ENCODE assay signal across 8 mouse cellular contexts in genomic region chr15:8108360-8108965, GRCm38 (mm10). TPM values are rescaled to one million over a fixed set of nuclear protein-coding genes. Genes with fewer than 3 reads are reported as not detected.
A peak's percentile ranks its signal among the peaks of the same experiment; 100 is the strongest.
DNase-seq lines count a peak whose midpoint lies in the region; ATAC-seq and TF ChIP-seq lines count a peak whose summit lies in the region.

No protein-coding gene starts in this region.

- peak overlapping the region; percentile 65 for H3K9ac ChIP-seq in ES-Bruce4 (ENCODE audit: low read depth, poor library complexity, severe bottlenecking)
- H3K9ac ChIP-seq in forebrain, embryonic 15.5 days (replicated peaks) = peak overlapping the region; percentile 82
- peak overlapping the region; percentile 78 for H3K9ac ChIP-seq in liver, embryonic 16.5 days (ENCODE audit: low read depth, low read length)

- no peak for TF ChIP-seq POLR2A in ES-Bruce4 (IDR thresholded peaks at IDR 0.05; ENCODE audit: insufficient read depth, low read length)

- TF ChIP-seq EP300 in ES-Bruce4 (IDR thresholded peaks at IDR 0.05; ENCODE audit: insufficient read depth, low read depth, low read length) = no peak

- ATAC-seq in forebrain, embryonic 15.5 days (replicated peaks) = peak; percentile 60
- ATAC-seq in liver, embryonic 16.5 days (ENCODE audit: low read depth) = no peak

- H3K27me3 ChIP-seq in heart, embryonic 10.5 days (ENCODE audit: insufficient read depth, poor library complexity, severe bottlenecking) = no peaks in the 10 kb centered on the region
- H3K27me3 ChIP-seq in ES-Bruce4 (ENCODE audit: control insufficient read depth, insufficient read depth, low read length, poor library complexity, severe bottlenecking) = no peaks in the 10 kb centered on the region
- no peaks in the 10 kb centered on the region for H3K27me3 ChIP-seq in forebrain, embryonic 15.5 days
- no peaks in the 10 kb centered on the region for H3K27me3 ChIP-seq in liver, embryonic 16.5 days (ENCODE audit: control insufficient read depth, insufficient read depth, low read depth, low read length)

- DNase-seq in heart, embryonic 10.5 days (ENCODE audit: low spot score) = no peak
- DNase-seq in heart, adult 11 months = no peak
- DNase-seq in ovary, postnatal 36 days (ENCODE audit: low spot score) = no peak
- no peak for DNase-seq in right cerebral cortex, postnatal 10 days (ENCODE audit: low spot score in 2 of 2)
- no peak for DNase-seq in layer of hippocampus, adult 18-20 months (ENCODE audit: low spot score in 2 of 2)

- peak overlapping the region; percentile 53 for H3K4me2 ChIP-seq in forebrain, embryonic 15.5 days (replicated peaks)
- H3K4me2 ChIP-seq in liver, embryonic 16.5 days (ENCODE audit: low read depth, low read length) = peak overlapping the region; percentile 79

- peak overlapping the region; percentile 93 for H3K27ac ChIP-seq in heart, embryonic 10.5 days
- peak overlapping the region; percentile 67; the same call in 1 of the 2 replicates for H3K27ac ChIP-seq in ES-Bruce4 (ENCODE audit: insufficient read depth, low read length)
- peak overlapping the region; percentile 83 for H3K27ac ChIP-seq in forebrain, embryonic 15.5 days (replicated peaks)
- peak overlapping the region; percentile 76 for H3K27ac ChIP-seq in liver, embryonic 16.5 days (ENCODE audit: low read length)

- 45% methylated on average over 19 of the region's 19 CpGs for WGBS in heart, embryonic 10.5 days
- WGBS in forebrain, embryonic 15.5 days = 59% methylated on average over 19 of the region's 19 CpGs
- WGBS in liver, embryonic 16.5 days (ENCODE audit: insufficient replicate concordance) = 46% methylated on average over 19 of the region's 19 CpGs

- TF ChIP-seq CTCF in ES-Bruce4 (IDR thresholded peaks at IDR 0.05; ENCODE audit: low read depth, low read length) = no peak

- peaks cover 17% of the 10 kb centered on the region for H3K36me3 ChIP-seq in heart, embryonic 10.5 days
- H3K36me3 ChIP-seq in ES-Bruce4 (ENCODE audit: control insufficient read depth, insufficient read depth, low read length, poor library complexity, severe bottlenecking) = peaks cover 19% of the 10 kb centered on the region
- H3K36me3 ChIP-seq in forebrain, embryonic 15.5 days = peaks cover 12% of the 10 kb centered on the region; the same call in 1 of the 2 replicates
- peaks cover 5% of the 10 kb centered on the region for H3K36me3 ChIP-seq in liver, embryonic 16.5 days (ENCODE audit: control insufficient read depth, insufficient read depth)

- peaks cover 8% of the 10 kb centered on the region; the same call in 1 of the 2 replicates for H3K4me1 ChIP-seq in heart, embryonic 10.5 days
- H3K4me1 ChIP-seq in ES-Bruce4 (ENCODE audit: control insufficient read depth, insufficient read depth, low read length) = no peaks in the 10 kb centered on the region
- peaks cover 25% of the 10 kb centered on the region for H3K4me1 ChIP-seq in forebrain, embryonic 15.5 days
- H3K4me1 ChIP-seq in liver, embryonic 16.5 days (ENCODE audit: control insufficient read depth, low read depth, low read length) = peaks cover 18% of the 10 kb centered on the region

- H3K9me3 ChIP-seq in heart, embryonic 10.5 days = no peaks in the 10 kb centered on the region
- H3K9me3 ChIP-seq in ES-Bruce4 (replicated peaks; ENCODE audit: control insufficient read depth, insufficient read depth, low read length, poor library complexity, severe bottlenecking) = no peaks in the 10 kb centered on the region
- H3K9me3 ChIP-seq in forebrain, embryonic 15.5 days = no peaks in the 10 kb centered on the region
- H3K9me3 ChIP-seq in liver, embryonic 16.5 days (replicated peaks; ENCODE audit: control insufficient read depth, low read length) = no peaks in the 10 kb centered on the region

- H3K4me3 ChIP-seq in heart, embryonic 10.5 days = peak overlapping the region; percentile 86
- peak overlapping the region; percentile 98 for H3K4me3 ChIP-seq in ES-Bruce4 (ENCODE audit: low read depth, low read length)
- H3K4me3 ChIP-seq in forebrain, embryonic 15.5 days = peak overlapping the region; percentile 93
- H3K4me3 ChIP-seq in liver, embryonic 16.5 days (ENCODE audit: low read depth, low read length) = peak overlapping the region; percentile 78

RNA-seq across cellular contexts. Expression of gene Nup155, which starts 0.6 kb away (rescaled TPM):
- polyA plus RNA-seq in heart, embryonic 10.5 days (2016; fragmentation: Nextera tagmentation; extraction: Ambion mirVana) = 20.6 and 23.0 TPM in 2 replicates
- 96.6 and 107 TPM in 2 replicates for polyA plus RNA-seq in ES-Bruce4 (2011; ENCODE audit: insufficient read depth, insufficient read length, low read depth, missing spikeins)
- polyA plus RNA-seq in forebrain, embryonic 15.5 days (2015; fragmentation: Nextera tagmentation; extraction: Ambion mirVana) = 12.1 and 14.4 TPM in 2 replicates
- 9.1 and 9.5 TPM in 2 replicates for polyA plus RNA-seq in liver, embryonic 16.5 days (2015; fragmentation: Nextera tagmentation; extraction: Ambion mirVana)
- total RNA-seq in layer of hippocampus, adult 18-20 months (2021) = 10 to 100 TPM; 17.1 to 17.5 TPM

RNA-seq across cellular contexts. Expression of gene Wdr70, which starts 9.5 kb away (rescaled TPM):
- polyA plus RNA-seq in heart, embryonic 10.5 days (2016; fragmentation: Nextera tagmentation; extraction: Ambion mirVana) = 47.1 and 51.6 TPM in 2 replicates
- polyA plus RNA-seq in ES-Bruce4 (2011; ENCODE audit: insufficient read depth, insufficient read length, low read depth, missing spikeins) = 65.5 and 69.7 TPM in 2 replicates
- 62.8 and 65.6 TPM in 2 replicates for polyA plus RNA-seq in forebrain, embryonic 15.5 days (2015; fragmentation: Nextera tagmentation; extraction: Ambion mirVana)
- polyA plus RNA-seq in liver, embryonic 16.5 days (2015; fragmentation: Nextera tagmentation; extraction: Ambion mirVana) = 18.1 and 19.9 TPM in 2 replicates
- total RNA-seq in layer of hippocampus, adult 18-20 months (2021) = 10 to 100 TPM; 29.2 to 30.1 TPM
